9 mouse cellular contexts compared by ENCODE assay signal in genomic region chr6:135144516-135144915, GRCm38 (mm10). TPM values are rescaled to one million over a fixed set of nuclear protein-coding genes. Genes with fewer than 3 reads are reported as not detected.
DNase-seq lines count a peak whose midpoint lies in the region; ATAC-seq and TF ChIP-seq lines count a peak whose summit lies in the region.
"Had no signal": no experiment of that assay in that cellular context is flagged by ENCODE, and none has a peak within 500 bp of the region (broad histone marks: within the 10 kb centered on the region; RNA-seq: fewer than 3 reads in every experiment).

No protein-coding gene starts in this region.

- no peak overlapping the region for H3K4me3 ChIP-seq in kidney, postnatal 0 days (replicated peaks; ENCODE audit: low read depth, low read length)
- H3K4me3 ChIP-seq in C2C12 (ENCODE audit: insufficient read depth, poor library complexity, severe bottlenecking): no peak overlapping the region
- no peak overlapping the region for H3K4me3 ChIP-seq in forebrain, embryonic 14.5 days (ENCODE audit: low read depth, low read length)
- H3K4me3 ChIP-seq: heart, embryonic 15.5 days had no signal

- no peaks in the 10 kb centered on the region; the same call in 1 of the 2 replicates for H3K36me3 ChIP-seq in kidney, postnatal 0 days (ENCODE audit: insufficient read depth, low read length)
- no peaks in the 10 kb centered on the region for H3K36me3 ChIP-seq in C2C12 (ENCODE audit: control insufficient read depth, insufficient read depth)
- no peaks in the 10 kb centered on the region for H3K36me3 ChIP-seq in forebrain, embryonic 14.5 days (ENCODE audit: control insufficient read depth, insufficient read depth, low read length)
- H3K36me3 ChIP-seq: heart, embryonic 15.5 days had no signal

- no peak overlapping the region for H3K27ac ChIP-seq in kidney, postnatal 0 days
- no peak overlapping the region for H3K27ac ChIP-seq in forebrain, embryonic 14.5 days (ENCODE audit: low read depth, low read length)
- H3K27ac ChIP-seq: heart, embryonic 15.5 days had no signal

- WGBS in kidney, postnatal 0 days: 2% methylated on average over 3 of the region's 3 CpGs
- 5% methylated on average over 3 of the region's 3 CpGs for WGBS in forebrain, embryonic 14.5 days

- peak; percentile 87 for DNase-seq in kidney, postnatal 0 days (ENCODE audit: low spot score)
- DNase-seq in kidney, adult 8-10 months: no peak
- peak; percentile 60 for DNase-seq in ES-CJ7 (ENCODE audit: low read depth, low spot score)
- peak; percentile 81 for DNase-seq in forebrain, embryonic 14.5 days (ENCODE audit: low spot score)
- DNase-seq in lung, postnatal 25 days (ENCODE audit: low spot score): peak; percentile 39

- no peak overlapping the region for H3K9ac ChIP-seq in kidney, postnatal 0 days (ENCODE audit: low read depth, low read length)
- no peak overlapping the region for H3K9ac ChIP-seq in forebrain, embryonic 14.5 days (ENCODE audit: low read length)
- H3K9ac ChIP-seq: heart, embryonic 15.5 days had no signal

- peaks cover 5% of the 10 kb centered on the region; the same call in 1 of the 2 replicates for H3K4me1 ChIP-seq in kidney, postnatal 0 days (replicated peaks; ENCODE audit: insufficient read depth, low read length)
- no peaks in the 10 kb centered on the region for H3K4me1 ChIP-seq in forebrain, embryonic 14.5 days (ENCODE audit: control insufficient read depth, insufficient read depth, low read length)

- no peak for ATAC-seq in kidney, postnatal 0 days (replicated peaks; ENCODE audit: low FRiP score, low read depth)
- ATAC-seq in forebrain, embryonic 14.5 days: peak; percentile 49; the same call in 1 of the 2 replicates
- no peak for ATAC-seq in erythroblast, adult 5-6 weeks (replicated peaks; ENCODE audit: low FRiP score, poor library complexity, severe bottlenecking)

- H3ac ChIP-seq in C2C12 (ENCODE audit: control insufficient read depth, insufficient read length, low read depth): no peak overlapping the region

- peak; percentile 98 for TF ChIP-seq CTCF in kidney, postnatal 0 days (IDR thresholded peaks at IDR 0.05; ENCODE audit: low read depth)
- TF ChIP-seq CTCF in C2C12 (IDR thresholded peaks at IDR 0.05; ENCODE audit: control insufficient read depth, insufficient read depth, insufficient read length): peak; percentile 59

- no peaks in the 10 kb centered on the region for H3K79me3 ChIP-seq in C2C12 (ENCODE audit: low read depth)

- H3K4me2 ChIP-seq in kidney, postnatal 0 days (ENCODE audit: low read length): no peak overlapping the region
- no peak overlapping the region for H3K4me2 ChIP-seq in forebrain, embryonic 14.5 days (ENCODE audit: low read length)
- H3K4me2 ChIP-seq: heart, embryonic 15.5 days had no signal

- H3K27me3 ChIP-seq in kidney, postnatal 0 days (ENCODE audit: insufficient read depth, low read length): no peaks in the 10 kb centered on the region
- H3K27me3 ChIP-seq in C2C12 (ENCODE audit: control insufficient read depth, insufficient read depth, insufficient read length): no peaks in the 10 kb centered on the region
- H3K27me3 ChIP-seq in forebrain, embryonic 14.5 days (replicated peaks; ENCODE audit: control insufficient read depth, insufficient read depth, low read length): no peaks in the 10 kb centered on the region

- H3K9me3 ChIP-seq in kidney, postnatal 0 days (replicated peaks; ENCODE audit: low read length): no peaks in the 10 kb centered on the region
- no peaks in the 10 kb centered on the region for H3K9me3 ChIP-seq in forebrain, embryonic 14.5 days (replicated peaks; ENCODE audit: control insufficient read depth, low read length)
- H3K9me3 ChIP-seq: heart, embryonic 15.5 days had no signal

- no peaks in the 10 kb centered on the region for H3K79me2 ChIP-seq in C2C12 (ENCODE audit: control insufficient read depth, insufficient read depth)

TF ChIP-seq in C2C12, 6 proteins besides CTCF, POLR2A, EP300 and RAD21:
- TF ChIP-seq MAX (IDR thresholded peaks at IDR 0.05): no peak
- no peak for TF ChIP-seq MYOD1 (IDR thresholded peaks at IDR 0.05; ENCODE audit: control insufficient read depth, insufficient read length, low read depth)
- TF ChIP-seq USF1 (IDR thresholded peaks at IDR 0.05; ENCODE audit: low read depth): no peak
- TF ChIP-seq FOSL1 (IDR thresholded peaks at IDR 0.05; ENCODE audit: insufficient read depth, low read length, poor library complexity, severe bottlenecking): no peak
- no peak for TF ChIP-seq CEBPB (IDR thresholded peaks at IDR 0.05; ENCODE audit: low read depth)
- TF ChIP-seq MYOG (IDR thresholded peaks at IDR 0.05; ENCODE audit: control insufficient read depth, extremely low read depth, insufficient read length): no peak

RNA-seq across cellular contexts. Expression of gene Gprc5d, which starts 26.4 kb away (rescaled TPM):
- 0.08 TPM in 1 of 2 replicates, not detected in the other for polyA plus RNA-seq in kidney, postnatal 0 days (2015; fragmentation: Nextera tagmentation; extraction: Ambion mirVana)
- not detected for polyA plus RNA-seq in C2C12 (2012; fragmentation: generic; extraction: Trizol)
- not detected in 2 replicates for polyA plus RNA-seq in forebrain, embryonic 14.5 days (2014; fragmentation: Nextera tagmentation; extraction: Ambion mirVana)
- not detected in 2 replicates for total RNA-seq in erythroblast, adult 5-6 weeks (2015; ENCODE audit: low replicate concordance)
- total RNA-seq in erythroblast, adult 5-6 weeks (2017; ENCODE audit: low replicate concordance): not detected in 2 replicates
- total RNA-seq: neutrophil, adult 5-6 weeks had no signal
- polyA plus RNA-seq: heart, embryonic 15.5 days had no signal

RNA-seq across cellular contexts. Expression of gene Fam234b, which starts 53.3 kb away (rescaled TPM):
- polyA plus RNA-seq in kidney, postnatal 0 days (2015; fragmentation: Nextera tagmentation; extraction: Ambion mirVana): 31.8 and 34.8 TPM in 2 replicates
- 4.6 TPM for polyA plus RNA-seq in C2C12 (2012; fragmentation: generic; extraction: Trizol)
- 75.5 and 95.1 TPM in 2 replicates for polyA plus RNA-seq in forebrain, embryonic 14.5 days (2014; fragmentation: Nextera tagmentation; extraction: Ambion mirVana)
- total RNA-seq in erythroblast, adult 5-6 weeks (2015; ENCODE audit: low replicate concordance): 96.6 and 108 TPM in 2 replicates
- 155 and 168 TPM in 2 replicates for total RNA-seq in erythroblast, adult 5-6 weeks (2017; ENCODE audit: low replicate concordance)

RNA-seq across cellular contexts. Expression of gene Hebp1, which starts 53.3 kb away (rescaled TPM):
- polyA plus RNA-seq in kidney, postnatal 0 days (2015; fragmentation: Nextera tagmentation; extraction: Ambion mirVana): 48.0 and 52.3 TPM in 2 replicates
- polyA plus RNA-seq in C2C12 (2012; fragmentation: generic; extraction: Trizol): 18.4 TPM
- polyA plus RNA-seq in forebrain, embryonic 14.5 days (2014; fragmentation: Nextera tagmentation; extraction: Ambion mirVana): 4.6 and 6.8 TPM in 2 replicates
- 72.1 and 87.8 TPM in 2 replicates for total RNA-seq in erythroblast, adult 5-6 weeks (2015; ENCODE audit: low replicate concordance)
- 143 and 274 TPM in 2 replicates for total RNA-seq in erythroblast, adult 5-6 weeks (2017; ENCODE audit: low replicate concordance)

Comparison
In these comparisons a context has a peak if more than half of its experiments do, and no peak if none do; other contexts are left out.
1. DNase-seq: peak in kidney, postnatal 0 days (single experiment), ES-CJ7 (single experiment), forebrain, embryonic 14.5 days (single experiment) and lung, postnatal 25 days (single experiment); none in kidney, adult 8-10 months (0 of 2).